Mouse (Mus musculus) kidney, adult 2 months (tissue): Measurements from ENCODE around the gene Htra2.

ENCODE experiments used
- CTCF ChIP-seq: fragments of 200-500 bp; conservative IDR thresholded peaks from 2 replicates; pipeline ENCODE4 v1.5.1; 2011; ENCODE audit warnings: low read depth, mild to moderate bottlenecking, control low read depth, low read length, moderate library complexity, mixed read lengths; ENCODE audit not compliant: insufficient read depth, insufficient read length
- POLR2A ChIP-seq: fragments of 200-500 bp; IDR thresholded peaks from one replicate; pipeline ENCODE4 v1.6.1; 2011; ENCODE audit warnings: low read depth, low read length, control low read depth

GRCm38 (mm10) chr6:83005444-83006011 is 49.5 kb downstream of the Htra2 start:
- TF ChIP-seq CTCF (no peak), POLR2A (no peak)
